Mouse (Mus musculus): Measurements from ENCODE around the gene Rere.

Gene Rere

DNA sequence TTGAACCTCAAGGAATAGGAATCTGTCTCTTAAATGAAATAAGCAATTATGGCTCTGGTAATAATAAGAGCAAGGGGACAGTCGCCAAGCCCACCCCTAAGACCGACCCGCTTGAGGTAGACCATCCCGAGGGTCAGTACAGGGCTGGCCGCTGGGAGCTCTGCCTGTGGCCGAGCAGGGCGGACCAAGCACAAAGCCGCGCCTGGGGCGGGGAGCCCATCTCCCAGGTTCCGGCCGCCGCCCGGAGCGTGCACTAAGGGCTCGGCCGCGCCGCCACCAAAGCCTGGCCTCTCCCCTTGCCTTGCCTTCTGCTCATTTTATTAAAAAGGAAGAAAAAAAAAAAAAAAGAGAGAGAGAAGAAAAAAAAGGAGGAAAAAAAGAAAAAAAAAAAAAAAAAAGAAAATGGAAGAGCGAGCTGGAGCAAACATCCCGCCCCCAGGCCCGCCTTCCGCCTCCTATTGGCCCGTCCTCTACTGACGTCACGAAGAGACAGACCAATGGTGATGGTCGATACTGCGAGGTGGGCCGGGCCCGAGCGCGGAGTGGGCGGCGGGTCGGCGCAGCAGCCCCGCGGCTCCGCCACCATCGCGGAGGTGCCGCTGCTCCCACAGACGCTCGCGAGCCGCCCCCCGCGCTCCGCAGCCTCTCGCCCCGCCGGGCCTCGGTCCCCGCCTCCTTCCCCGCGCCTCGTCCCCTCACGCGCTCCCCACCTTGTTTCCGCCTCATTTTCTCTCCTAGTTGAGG lies at the start of gene Rere:
Gene Rere, plus strand, starts transcription at position 629 of the 744 bp plus-strand sequence.
- peak; percentile 97 for DNase-seq (ENCODE audit: low read depth, low spot score)

DNA sequence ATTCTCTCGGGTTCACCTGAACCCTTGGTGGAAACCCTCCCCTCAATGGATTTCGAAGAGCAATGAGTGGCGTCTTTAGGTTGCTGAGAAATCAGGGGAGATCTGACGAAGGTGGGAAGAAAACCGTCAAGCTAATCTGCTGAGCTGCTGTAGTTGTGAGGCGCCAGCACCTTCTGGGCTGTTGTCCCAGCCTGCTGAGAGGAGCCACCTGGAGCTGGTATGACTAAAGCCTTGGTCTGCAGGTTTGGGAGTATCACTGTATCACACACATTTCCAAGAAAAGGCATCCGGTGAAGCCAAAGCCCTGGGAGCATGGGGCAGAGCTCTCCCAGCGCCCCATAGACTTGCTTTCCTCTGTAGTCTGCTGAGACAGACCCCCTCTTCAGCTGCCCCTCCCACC lies 49.6 kb upstream of the Rere start:
- no peak for DNase-seq (ENCODE audit: low read depth, low spot score)

DNA sequence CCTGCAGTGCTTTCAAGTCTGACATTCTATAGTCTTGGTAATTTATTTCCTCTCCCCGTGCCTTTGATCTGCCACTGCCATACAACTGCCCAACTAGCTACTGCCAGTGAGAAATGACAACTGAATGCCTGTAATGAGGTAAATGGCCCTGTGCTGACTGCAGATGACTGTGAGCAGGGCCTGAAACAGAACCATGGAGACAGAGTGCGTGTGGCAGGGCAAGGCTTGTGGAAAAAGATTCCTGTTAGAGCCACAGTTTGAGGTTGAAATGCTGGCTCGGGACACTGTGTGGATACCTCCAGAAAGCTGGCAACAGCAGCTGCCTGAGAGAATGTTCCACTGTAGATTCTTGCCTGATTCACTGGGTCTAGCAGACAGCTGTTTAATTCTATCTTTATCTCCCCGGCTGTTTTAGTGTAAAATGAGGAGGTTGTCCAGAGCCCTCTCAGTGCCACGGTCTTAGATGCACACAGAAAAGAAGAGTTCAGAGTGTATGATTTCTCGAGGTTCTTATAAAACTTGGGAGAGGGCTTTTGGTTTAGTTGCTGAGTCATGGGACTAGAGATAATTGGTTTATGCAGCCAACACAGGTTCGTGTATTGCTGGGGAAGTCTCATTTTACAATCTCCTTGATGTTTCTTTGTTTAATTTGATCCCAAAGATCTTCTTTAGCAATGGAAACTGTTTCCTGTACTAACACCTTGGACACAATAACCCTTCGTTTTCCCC lies 46.7 kb upstream of the Rere start:
- no peak for DNase-seq (ENCODE audit: low read depth, low spot score)

DNA sequence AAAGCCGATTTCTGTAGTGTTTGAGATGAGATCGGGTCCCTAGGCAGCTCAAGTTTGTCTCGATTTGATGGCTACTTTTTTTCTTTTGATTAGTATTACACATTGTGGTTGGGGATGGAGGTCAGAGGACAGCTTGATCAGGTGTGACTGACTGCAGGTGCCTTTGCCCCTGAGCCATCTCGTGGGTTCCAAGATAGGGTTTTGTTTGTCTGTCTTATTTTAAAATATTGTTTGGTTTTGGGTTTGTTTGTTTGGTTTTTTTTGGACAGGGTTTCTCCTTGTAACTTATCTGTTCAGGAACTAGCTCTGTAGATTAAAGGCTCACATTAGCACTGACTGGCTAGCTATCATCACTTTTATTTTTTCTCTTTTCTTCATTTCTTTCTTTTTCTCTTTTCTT lies 45.9 kb upstream of the Rere start:
- no peak for DNase-seq (ENCODE audit: low read depth, low spot score)

DNA sequence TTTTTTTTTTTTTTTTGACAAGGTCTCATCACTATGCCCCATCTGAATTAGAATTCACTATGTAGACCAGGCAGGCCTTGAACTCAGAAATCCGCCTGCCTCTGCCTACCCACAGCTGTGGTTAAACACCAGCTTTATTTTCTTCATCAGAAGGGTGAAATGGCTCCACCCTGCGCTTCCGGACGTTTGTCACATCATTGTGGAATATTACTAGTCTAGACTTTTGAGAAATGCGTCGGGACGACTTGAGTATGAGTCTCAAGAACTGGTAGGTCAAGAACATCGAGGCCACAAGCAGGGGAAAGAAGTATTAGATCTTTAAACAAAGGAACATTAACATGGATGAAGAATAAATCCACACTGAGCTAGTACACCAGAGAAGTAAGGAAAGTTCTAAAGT lies 45.4 kb upstream of the Rere start:
- DNase-seq (ENCODE audit: low read depth, low spot score), result no peak

DNA sequence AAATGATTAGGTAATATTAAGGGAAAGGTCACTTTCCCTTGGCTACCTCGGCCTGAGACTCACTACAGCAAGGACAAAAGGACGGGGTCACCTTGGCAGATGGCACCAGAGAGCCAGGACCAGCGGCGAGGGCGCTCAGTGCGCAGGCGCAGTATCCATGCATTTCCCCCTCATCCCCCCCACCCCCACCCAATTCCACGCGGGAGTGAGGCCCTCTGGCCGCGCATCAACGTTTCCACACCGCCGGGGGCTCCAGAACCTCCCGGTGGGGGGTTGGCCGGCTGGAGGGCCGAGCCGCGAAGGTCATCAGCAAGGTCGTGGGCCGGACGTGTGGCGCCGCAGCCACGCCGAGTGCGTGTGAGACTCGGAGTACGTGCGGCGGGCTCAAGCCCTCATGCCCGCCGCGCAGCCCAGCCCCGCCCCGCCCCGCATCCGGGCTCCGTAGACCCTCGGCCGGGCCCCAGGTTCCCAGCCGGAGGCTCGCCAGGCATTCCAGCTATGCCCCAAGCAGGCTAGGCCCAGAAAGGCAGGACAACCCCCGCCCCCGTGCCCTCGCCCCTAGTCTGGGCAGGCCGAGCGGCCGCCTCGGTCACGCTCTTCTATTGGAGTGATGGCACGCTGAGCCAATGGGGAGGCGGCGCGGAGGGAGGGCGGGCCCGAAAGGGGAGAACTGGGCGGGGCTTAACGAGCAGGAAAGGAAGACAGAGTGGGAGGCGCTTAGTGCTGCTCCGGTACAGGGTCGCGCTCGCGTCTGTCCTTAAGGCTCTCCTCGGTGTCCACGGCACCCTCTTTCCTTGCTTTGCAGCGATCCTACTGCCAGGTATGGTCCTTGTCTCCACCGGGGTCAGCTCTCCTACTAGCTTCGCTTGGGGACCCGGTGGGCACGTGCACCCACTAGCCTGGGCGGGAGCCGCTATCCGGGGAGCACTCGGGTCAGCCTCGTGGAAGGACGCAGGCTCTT lies 44.6 kb upstream of the Rere start, which contains the start of gene Eno1:
Gene Eno1, plus strand, starts transcription at position 201 of the 961 bp plus-strand sequence.
- DNase-seq (ENCODE audit: low read depth, low spot score), result peak; percentile 98

DNA sequence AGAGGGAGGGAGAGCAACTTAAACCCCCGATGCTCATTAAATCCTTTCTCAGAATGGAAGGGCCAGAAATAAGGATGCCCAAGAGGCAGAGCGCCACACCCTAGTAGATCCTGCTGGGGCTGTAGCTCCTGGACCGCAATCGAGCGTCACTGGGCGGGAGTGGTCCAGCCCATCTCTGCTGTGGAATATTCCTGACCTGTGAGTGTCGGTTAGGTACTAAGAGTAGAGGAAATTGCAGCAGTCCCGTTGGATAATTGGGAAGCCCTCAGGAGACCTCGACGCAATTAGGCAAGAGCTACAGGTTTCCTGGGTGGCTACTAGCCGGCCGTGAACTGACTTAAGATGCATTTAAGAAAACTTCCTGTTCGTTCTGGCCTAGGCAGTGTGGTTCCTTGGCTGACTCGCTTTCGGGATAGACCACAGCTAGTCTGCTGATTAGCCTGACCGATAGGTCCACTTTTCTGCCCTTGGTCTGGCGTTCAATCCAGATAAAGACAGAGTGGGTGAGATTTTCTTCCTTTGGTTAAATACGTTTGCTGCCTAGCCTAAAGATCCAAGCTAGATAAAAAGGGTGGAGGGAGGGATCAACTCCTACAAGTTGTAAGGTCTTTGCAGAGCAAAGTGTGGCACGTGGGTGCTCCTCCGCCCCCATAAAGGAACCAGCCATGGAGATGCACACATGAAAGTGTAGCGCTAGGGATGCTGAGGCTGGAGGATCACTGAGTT lies 43.6 kb upstream of the Rere start:
- no peak for DNase-seq (ENCODE audit: low read depth, low spot score)

DNA sequence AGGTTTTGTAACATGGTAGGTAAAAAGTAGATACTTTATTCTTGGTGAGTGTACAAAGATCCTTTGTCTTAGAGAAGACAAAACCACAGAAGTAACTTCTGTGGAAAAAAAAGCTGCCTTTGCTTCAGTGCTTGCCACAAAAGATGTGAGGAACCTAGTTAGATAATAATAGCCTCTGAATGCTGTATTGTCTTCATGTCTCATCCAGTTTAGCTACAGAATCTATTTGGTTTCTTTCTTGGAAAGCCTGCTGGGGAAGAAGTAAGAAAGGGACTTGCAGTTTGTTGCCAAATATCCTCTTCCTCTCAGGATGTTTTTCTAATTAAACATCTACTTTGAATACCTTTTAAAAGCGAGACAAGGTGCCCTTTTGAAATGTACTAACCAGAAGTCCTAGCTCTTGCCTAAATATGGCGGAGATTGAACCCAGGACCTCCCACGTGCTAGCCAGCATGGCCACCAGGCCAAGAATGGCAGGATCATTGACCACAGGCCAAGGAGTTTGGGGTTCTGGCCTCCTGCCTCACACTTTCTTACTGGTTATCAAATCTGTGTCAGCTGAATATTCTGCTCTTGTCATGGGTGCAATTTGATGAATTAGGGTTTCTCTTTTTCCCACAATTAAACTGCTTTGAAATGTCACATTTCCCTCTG lies 42.9 kb upstream of the Rere start:
- no peak for DNase-seq (ENCODE audit: low read depth, low spot score)

DNA sequence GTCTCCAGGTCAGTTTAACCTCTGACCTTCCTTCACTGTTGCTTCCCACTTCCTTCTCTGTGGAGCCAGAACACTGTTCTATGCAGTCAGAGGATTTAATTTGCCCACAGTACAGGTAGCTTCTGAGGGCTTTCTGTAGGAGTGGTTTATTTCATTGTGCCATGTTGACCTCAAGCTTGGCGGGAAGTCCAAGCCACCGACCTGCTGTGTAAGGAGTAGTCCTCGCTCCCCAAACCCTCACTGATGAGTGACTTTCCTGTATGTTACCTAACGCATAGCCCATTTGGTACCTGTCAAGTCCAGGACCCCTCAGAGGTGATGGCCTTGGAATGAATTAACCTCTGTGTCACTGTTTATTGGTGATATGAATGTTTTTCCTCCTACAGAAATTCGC lies 42.4 kb upstream of the Rere start:
- DNase-seq (ENCODE audit: low read depth, low spot score), result no peak

DNA sequence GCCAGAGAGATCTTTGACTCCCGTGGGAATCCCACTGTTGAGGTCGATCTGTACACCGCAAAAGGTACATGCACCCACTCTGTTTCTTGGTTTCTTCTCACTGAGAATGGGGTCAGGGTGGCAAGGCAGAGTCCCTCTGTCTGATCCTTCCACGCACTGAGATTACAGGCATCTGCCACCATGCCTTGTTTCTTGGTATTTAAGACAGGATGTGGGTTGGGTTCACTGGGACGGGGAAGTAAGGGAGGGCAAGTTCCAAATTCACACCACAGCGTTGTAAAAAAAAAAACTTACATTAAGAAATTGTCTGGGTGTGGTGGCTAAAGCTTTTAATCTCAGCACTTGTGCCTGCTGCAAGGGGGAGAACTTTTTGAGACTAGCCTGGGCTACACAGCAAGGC lies 41.9 kb upstream of the Rere start:
- no peak for DNase-seq (ENCODE audit: low read depth, low spot score)

DNA sequence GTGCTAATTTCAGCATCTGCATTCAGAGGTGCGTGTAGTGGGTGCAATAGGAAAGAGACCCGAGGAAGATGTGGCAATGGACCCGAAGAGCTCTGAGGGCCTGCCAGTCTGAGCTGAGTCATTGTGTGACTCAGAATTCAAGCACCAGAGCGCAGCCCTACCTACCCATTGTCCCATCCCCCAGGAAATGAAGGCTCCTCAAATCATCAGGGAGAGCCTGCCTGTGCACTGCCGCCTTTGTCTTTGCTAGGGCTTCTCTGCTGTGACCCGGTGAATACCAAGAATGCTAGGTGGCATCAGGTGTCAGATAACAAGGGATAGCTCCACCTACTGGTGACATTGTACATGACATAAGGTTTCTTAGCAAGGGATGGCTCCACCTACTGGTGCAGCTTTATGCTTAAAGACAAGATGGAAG lies 41.5 kb upstream of the Rere start:
- peak; percentile 92 for DNase-seq (ENCODE audit: low read depth, low spot score)

DNA sequence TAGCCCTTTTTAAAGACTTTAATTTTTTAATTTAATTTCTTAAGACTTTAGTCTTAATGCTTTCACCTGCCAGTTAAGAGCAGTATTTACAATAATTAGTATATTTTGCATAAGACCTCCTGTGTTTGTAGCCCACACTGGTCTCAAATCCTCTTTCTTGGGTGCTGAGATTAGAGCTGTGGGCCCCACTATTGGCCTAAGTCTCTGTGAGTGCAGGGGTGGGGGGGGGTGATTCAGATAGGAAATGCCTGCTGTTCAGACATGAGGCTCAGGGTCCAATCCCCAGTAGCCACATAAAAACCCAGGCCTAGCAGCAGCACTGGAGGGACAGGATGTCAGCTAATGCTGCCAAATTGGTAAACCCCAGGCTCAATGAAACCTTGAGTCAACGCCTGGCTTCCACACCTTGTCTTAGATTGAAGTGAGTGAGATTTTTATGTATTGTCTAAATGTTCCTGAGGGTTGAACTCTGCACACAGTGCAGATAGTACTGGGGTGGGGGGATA lies 41.0 kb upstream of the Rere start:
- DNase-seq (ENCODE audit: low read depth, low spot score), result peak; percentile 59

DNA sequence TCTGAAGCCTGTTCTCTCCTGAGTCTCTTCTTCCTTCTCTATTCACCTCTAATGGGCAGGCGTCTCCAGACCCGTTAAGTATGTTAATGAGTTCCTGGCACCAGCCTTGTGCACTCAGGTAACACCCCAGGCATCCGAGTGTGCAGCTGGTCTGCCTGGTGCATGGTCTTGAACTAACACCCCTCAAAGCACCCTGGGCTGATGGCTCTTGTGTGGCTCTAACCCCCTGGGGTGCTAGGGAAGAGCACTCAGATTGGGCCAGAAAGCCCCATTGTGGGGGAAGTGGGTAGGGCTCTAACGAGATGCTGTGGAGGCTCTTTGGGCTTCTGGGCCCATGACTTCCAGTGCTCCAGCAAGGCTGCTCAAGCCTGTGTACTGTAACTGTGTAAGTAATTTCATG lies 39.7 kb upstream of the Rere start:
- DNase-seq (ENCODE audit: low read depth, low spot score), result no peak

DNA sequence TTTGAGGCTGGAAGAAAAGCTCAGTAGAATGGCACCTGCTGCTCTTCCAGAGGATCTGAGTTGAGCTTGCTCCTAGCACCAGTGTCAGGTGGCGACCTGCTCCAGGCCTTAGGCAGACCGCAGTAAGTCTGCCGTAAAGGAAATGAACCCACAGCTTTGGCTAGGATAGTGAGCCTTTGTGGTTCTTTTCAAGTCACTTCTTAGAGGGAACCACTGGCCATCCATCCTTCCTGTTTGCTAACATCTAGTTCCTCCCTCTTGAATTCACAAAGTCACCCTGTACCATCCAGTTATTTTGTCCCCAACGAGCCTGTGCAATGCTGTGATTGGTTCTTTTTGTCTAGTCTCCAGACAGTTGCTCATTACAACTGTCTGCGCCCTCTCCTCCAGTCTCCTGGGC lies 38.7 kb upstream of the Rere start:
- DNase-seq (ENCODE audit: low read depth, low spot score), result no peak

DNA sequence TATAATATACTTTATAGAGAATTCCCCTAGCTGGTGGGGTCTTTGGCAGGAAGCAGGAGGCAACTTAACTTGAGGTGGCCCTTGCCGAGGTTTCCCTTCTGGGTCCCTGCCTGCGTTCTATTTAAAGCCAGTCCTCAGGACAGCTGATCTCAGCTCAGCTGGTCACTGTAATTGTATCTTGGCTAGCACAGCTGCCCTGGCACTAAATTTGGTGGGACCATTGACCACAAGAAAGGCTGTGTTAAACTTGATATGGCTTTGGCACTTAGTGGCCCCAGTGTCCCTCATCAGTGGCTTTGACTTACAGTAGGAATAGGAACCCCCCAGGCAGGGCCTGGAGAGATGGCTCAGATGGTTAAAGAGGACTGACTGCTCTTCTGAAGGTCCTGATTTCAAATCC lies 35.6 kb upstream of the Rere start:
- no peak for DNase-seq (ENCODE audit: low read depth, low spot score)

DNA sequence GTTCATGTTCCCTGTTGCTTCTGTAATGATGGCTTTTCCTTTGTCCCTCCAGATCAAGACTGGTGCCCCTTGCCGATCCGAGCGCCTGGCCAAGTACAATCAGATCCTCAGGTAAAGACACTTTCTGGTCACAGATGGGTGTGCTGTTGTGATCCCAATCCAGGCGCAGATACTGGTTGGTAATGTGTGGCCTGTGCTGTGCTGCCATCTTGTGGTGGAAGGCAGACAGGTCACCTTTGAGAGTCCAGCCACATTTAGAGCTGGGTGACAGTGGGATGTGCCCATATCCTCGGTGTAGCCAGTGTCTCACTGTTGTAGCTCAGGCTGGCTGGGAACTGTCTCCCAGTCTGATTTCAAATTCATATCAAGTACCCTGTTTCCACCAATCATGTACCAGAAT lies 33.4 kb upstream of the Rere start:
- peak; percentile 76 for DNase-seq (ENCODE audit: low read depth, low spot score)

DNA sequence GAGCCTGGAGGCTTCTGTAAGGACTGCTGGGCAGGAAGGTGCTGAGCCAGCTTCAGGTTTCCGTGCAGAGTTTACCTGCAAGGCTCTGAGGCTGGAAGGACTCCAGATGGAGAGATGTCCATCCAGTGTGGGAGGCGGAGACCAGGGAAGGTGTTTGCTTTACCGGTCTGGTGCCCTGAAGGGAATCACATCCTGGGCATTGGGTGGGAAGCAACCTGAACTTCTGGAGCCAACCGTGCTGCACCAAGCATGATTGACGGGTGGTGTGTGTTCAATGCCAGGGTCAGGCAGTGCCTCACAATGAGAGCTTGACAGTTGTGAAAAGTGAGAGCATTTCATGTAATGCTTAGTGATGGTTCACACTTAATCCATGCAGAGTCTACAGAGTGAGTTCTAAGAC lies 32.5 kb upstream of the Rere start:
- no peak for DNase-seq (ENCODE audit: low read depth, low spot score)

DNA sequence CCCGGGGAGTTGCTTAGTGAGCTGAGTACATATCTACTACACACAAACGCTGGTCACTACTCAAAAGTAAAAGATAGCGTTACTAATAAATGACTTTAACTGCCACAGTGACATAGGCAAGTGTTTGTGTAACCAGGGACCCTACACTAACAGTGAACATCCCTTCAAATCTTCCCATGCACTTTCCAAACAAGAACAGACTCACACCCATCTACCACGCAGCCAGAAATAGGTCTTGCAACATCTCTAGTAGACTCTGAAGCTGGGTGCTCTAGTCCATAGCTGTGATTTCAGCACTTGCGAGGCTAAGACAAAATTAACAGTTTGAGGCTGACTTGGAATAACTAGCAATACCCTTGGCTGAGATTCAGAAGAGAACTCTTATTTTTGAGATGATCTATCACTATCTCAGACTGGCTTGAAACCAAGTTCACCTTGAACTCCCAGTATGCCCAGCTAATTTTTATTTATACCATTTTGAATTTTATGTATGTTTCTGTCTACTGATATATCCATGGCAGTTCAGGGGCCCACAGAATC lies 31.6 kb upstream of the Rere start:
- DNase-seq (ENCODE audit: low read depth, low spot score), result no peak

DNA sequence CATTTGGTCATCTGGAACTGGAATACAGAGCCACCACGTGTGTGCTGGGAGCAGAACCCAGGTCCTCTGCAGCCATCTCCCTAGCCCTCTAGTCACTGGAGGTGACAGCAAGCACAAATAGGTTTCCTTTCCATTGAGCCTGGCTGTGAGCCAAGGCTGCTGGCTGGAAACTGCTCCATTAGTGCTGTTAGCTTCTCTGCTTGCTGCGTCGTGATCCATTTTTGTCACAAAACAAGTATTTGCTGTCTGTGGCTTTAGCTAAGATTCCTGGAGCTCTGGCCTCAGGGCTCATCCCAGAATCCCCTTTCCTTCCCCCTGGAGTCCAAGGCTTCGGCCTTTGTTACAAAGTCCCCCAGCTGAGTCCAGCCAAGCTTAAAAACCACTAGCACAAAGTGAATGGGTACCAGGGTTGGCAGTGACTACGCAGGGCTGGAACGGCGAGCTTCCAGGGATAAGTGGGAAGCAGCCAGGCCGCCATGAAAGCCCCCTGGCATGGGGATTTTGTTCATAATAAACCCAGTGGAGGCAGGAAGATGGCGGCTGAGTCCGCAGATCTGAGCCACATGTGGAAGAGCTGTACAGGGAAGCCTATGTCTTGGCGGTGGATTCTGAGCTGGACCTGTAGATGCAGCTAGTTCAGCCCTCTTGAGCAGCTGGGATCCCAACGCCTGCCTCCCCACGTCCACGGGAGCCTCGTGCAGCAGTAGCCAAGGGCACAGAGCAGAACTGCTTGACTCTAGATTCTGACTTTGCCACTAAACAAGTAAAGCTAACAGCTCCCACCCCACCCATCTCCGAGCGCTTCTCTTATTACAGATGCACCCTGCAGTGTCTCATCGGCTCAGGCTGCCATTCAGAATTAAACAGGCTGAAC lies 30.7 kb upstream of the Rere start:
- no peak for DNase-seq (ENCODE audit: low read depth, low spot score)

Measured in retina, postnatal 7 days (tissue).